Mouse (Mus musculus) MEL (cell line): ENCODE data around the gene H2-K1. TPM values are rescaled to one million over a fixed set of nuclear protein-coding genes. Genes with fewer than 3 reads are reported as not detected.

ENCODE experiments used
- DNase-seq: peaks from one replicate; pipeline ENCODE4 v3.0.0; 2011; ENCODE audit warnings: low read depth, low spot score
- H3K27ac ChIP-seq: 2 replicates; pipeline ENCODE4 v1.5.1; 2012; ENCODE audit warnings: low read depth, mild to moderate bottlenecking, control low read depth, low read length, moderate library complexity; ENCODE audit not compliant: control insufficient read depth
- H3K27me3 ChIP-seq, 2 experiments: fragments of 150-350 bp in 1 of 2; sonication (generic) in 1 of 2; 2 replicates each; pipeline ENCODE4 v1.6.1; 2012; ENCODE audit warnings: low read length in 2 of 2, mild to moderate bottlenecking in 2 of 2, improper control_type of control experiment in 1 of 2, moderate library complexity in 1 of 2; ENCODE audit not compliant: insufficient read depth in 2 of 2, control insufficient read depth in 1 of 2
- H3K36me3 ChIP-seq, 2 experiments: 2 replicates each; pipeline ENCODE4 v1.6.1; 2012 to 2014; ENCODE audit warnings: low read length in 2 of 2, improper control_type of control experiment in 1 of 2, inconsistent platforms in 1 of 2, mild to moderate bottlenecking in 1 of 2; ENCODE audit not compliant: insufficient read depth in 2 of 2, control insufficient read depth in 1 of 2
- H3K4me1 ChIP-seq, 2 experiments: fragments of 150-350 bp in 1 of 2; sonication (generic) in 1 of 2; 2 replicates each; pipeline ENCODE4 v1.6.1; 2012; ENCODE audit warnings: low read length in 2 of 2, improper control_type of control experiment in 1 of 2, mild to moderate bottlenecking in 1 of 2; ENCODE audit not compliant: insufficient read depth in 2 of 2, control insufficient read depth in 1 of 2
- H3K4me3 ChIP-seq, 2 experiments: fragments of 150-350 bp in 1 of 2; sonication (generic) in 1 of 2; 2 replicates each; pipeline ENCODE4 v1.5.1; 2012; ENCODE audit warnings: low read depth in 2 of 2, low read length in 2 of 2, mild to moderate bottlenecking in 2 of 2, moderate library complexity in 2 of 2, control low read depth in 1 of 2, improper control_type of control experiment in 1 of 2; ENCODE audit not compliant: control insufficient read depth in 1 of 2, insufficient read depth in 1 of 2
- H3K79me2 ChIP-seq: 2 replicates; pipeline ENCODE4 v1.6.1; 2012; ENCODE audit warnings: mild to moderate bottlenecking, low read length, moderate library complexity; ENCODE audit not compliant: control insufficient read depth, poor library complexity, insufficient read depth
- H3K9ac ChIP-seq: 2 replicates; pipeline ENCODE4 v1.6.1; 2012; ENCODE audit warnings: low read depth, mild to moderate bottlenecking, control low read depth, low read length, moderate library complexity; ENCODE audit not compliant: control insufficient read depth, poor library complexity, severe bottlenecking
- H3K9me3 ChIP-seq: fragments of 150-350 bp; sonication (generic); replicated peaks from 2 replicates; pipeline ENCODE4 v1.6.1; 2012; ENCODE audit warnings: mild to moderate bottlenecking, low read length, improper control_type of control experiment, moderate library complexity; ENCODE audit not compliant: insufficient read depth
- BHLHE40 ChIP-seq: IDR thresholded peaks from 2 replicates; pipeline ENCODE4 v1.6.1; 2012; ENCODE audit warnings: low read depth, mild to moderate bottlenecking, inconsistent platforms, low read length, improper control_type of control experiment, borderline replicate concordance
- CHD1 ChIP-seq: IDR thresholded peaks from 2 replicates; pipeline ENCODE4 v1.6.1; 2012; ENCODE audit warnings: low read depth, mild to moderate bottlenecking, inconsistent platforms, low read length, improper control_type of control experiment
- CHD2 ChIP-seq: IDR thresholded peaks from 2 replicates; pipeline ENCODE4 v1.6.1; 2011; ENCODE audit warnings: low read length, improper control_type of control experiment
- CTCF ChIP-seq, 3 experiments: IDR thresholded peaks in 2 of 3; conservative IDR thresholded peaks in 1 of 3; 2 replicates each; pipeline ENCODE4 v1.5.1; 2011 to 2012; ENCODE audit warnings: low read length in 3 of 3, low read depth in 2 of 3, mild to moderate bottlenecking in 2 of 3, improper control_type of control experiment in 1 of 3, inconsistent platforms in 1 of 3, mixed read lengths in 1 of 3, moderate library complexity in 1 of 3; ENCODE audit not compliant: control insufficient read depth in 1 of 3, insufficient read depth in 1 of 3, poor library complexity in 1 of 3, severe bottlenecking in 1 of 3
- E2F4 ChIP-seq: IDR thresholded peaks from 2 replicates; pipeline ENCODE4 v1.6.1; 2011; ENCODE audit warnings: low read depth, low read length, improper control_type of control experiment, borderline replicate concordance
- ELF1 ChIP-seq: IDR thresholded peaks from 2 replicates; pipeline ENCODE4 v1.6.1; 2014; ENCODE audit warnings: low read depth, mild to moderate bottlenecking, inconsistent platforms, low read length, improper control_type of control experiment, moderate library complexity
- EP300 ChIP-seq, 2 experiments: IDR thresholded peaks; 2 replicates each; pipeline ENCODE4 v1.6.1; 2011; ENCODE audit warnings: improper control_type of control experiment in 2 of 2, low read length in 2 of 2, low read depth in 1 of 2, mild to moderate bottlenecking in 1 of 2
- GABPA ChIP-seq: IDR thresholded peaks from 2 replicates; pipeline ENCODE4 v1.6.1; 2012; ENCODE audit warnings: low read depth, mild to moderate bottlenecking, inconsistent platforms, low read length, improper control_type of control experiment, moderate library complexity
- GATA1 ChIP-seq: IDR thresholded peaks from 2 replicates; pipeline ENCODE4 v1.6.1; 2011; ENCODE audit warnings: low read depth, low read length, improper control_type of control experiment
- HCFC1 ChIP-seq: IDR thresholded peaks from 2 replicates; pipeline ENCODE4 v1.6.1; 2012; ENCODE audit warnings: low read depth, mild to moderate bottlenecking, inconsistent platforms, low read length, improper control_type of control experiment, moderate library complexity
- KAT2A ChIP-seq: conservative IDR thresholded peaks from 2 replicates; pipeline ENCODE4 v1.6.1; 2012; ENCODE audit warnings: low read depth, low read length, improper control_type of control experiment, inconsistent platforms
- MAFK ChIP-seq: IDR thresholded peaks from 2 replicates; pipeline ENCODE4 v1.6.1; 2011; ENCODE audit warnings: low read depth, mild to moderate bottlenecking, low read length, improper control_type of control experiment, borderline replicate concordance
- MAX ChIP-seq: IDR thresholded peaks from 2 replicates; pipeline ENCODE4 v1.6.1; 2011; ENCODE audit warnings: low read length, improper control_type of control experiment
- MAZ ChIP-seq: IDR thresholded peaks from 2 replicates; pipeline ENCODE4 v1.6.1; 2012; ENCODE audit warnings: low read depth, mild to moderate bottlenecking, inconsistent platforms, low read length, improper control_type of control experiment
- MEF2A ChIP-seq: IDR thresholded peaks from 2 replicates; pipeline ENCODE4 v1.6.1; 2014; ENCODE audit warnings: low read depth, mild to moderate bottlenecking, inconsistent platforms, low read length, improper control_type of control experiment; ENCODE audit not compliant: poor library complexity, insufficient replicate concordance, severe bottlenecking; ENCODE audit errors: extremely low read depth
- MXI1 ChIP-seq: IDR thresholded peaks from 2 replicates; pipeline ENCODE4 v1.6.1; 2011; ENCODE audit warnings: mild to moderate bottlenecking, low read depth, low read length, improper control_type of control experiment
- MYB ChIP-seq: IDR thresholded peaks from 2 replicates; pipeline ENCODE4 v1.6.1; 2011; ENCODE audit warnings: mild to moderate bottlenecking, low read depth, low read length, improper control_type of control experiment
- MYC ChIP-seq: IDR thresholded peaks from 2 replicates; pipeline ENCODE4 v1.6.1; 2011; ENCODE audit warnings: low read depth, mild to moderate bottlenecking, low read length, improper control_type of control experiment, moderate library complexity
- NELFE ChIP-seq: IDR thresholded peaks from 2 replicates; pipeline ENCODE4 v1.6.1; 2011; ENCODE audit warnings: low read depth, low read length, improper control_type of control experiment
- NRF1 ChIP-seq: IDR thresholded peaks from 2 replicates; pipeline ENCODE4 v1.6.1; 2014; ENCODE audit warnings: low read depth, mild to moderate bottlenecking, inconsistent platforms, low read length, improper control_type of control experiment, moderate library complexity; ENCODE audit not compliant: poor library complexity, insufficient read depth, severe bottlenecking
- POLR2A ChIP-seq, 2 experiments: IDR thresholded peaks; 2 replicates each; pipeline ENCODE4 v1.6.1; 2011 to 2012; ENCODE audit warnings: low read length in 2 of 2, mild to moderate bottlenecking in 2 of 2, control low read depth in 1 of 2, improper control_type of control experiment in 1 of 2, low read depth in 1 of 2, moderate library complexity in 1 of 2; ENCODE audit not compliant: control insufficient read depth in 1 of 2, insufficient read depth in 1 of 2, poor library complexity in 1 of 2
- POLR2AphosphoS2 ChIP-seq: IDR thresholded peaks from 2 replicates; pipeline ENCODE4 v1.6.1; 2011; ENCODE audit warnings: low read length, improper control_type of control experiment
- POLR2AphosphoS5 ChIP-seq: IDR thresholded peaks from 2 replicates; pipeline ENCODE4 v1.6.1; 2012; ENCODE audit warnings: low read depth, borderline replicate concordance, mild to moderate bottlenecking, inconsistent platforms, low read length, moderate library complexity, mixed read lengths
- RAD21 ChIP-seq: IDR thresholded peaks from 2 replicates; pipeline ENCODE4 v1.6.1; 2011; ENCODE audit warnings: mild to moderate bottlenecking, low read depth, low read length, improper control_type of control experiment
- RCOR1 ChIP-seq: IDR thresholded peaks from 2 replicates; pipeline ENCODE4 v1.6.1; 2012; ENCODE audit warnings: low read depth, mild to moderate bottlenecking, inconsistent platforms, low read length, improper control_type of control experiment
- SIN3A ChIP-seq: IDR thresholded peaks from 2 replicates; pipeline ENCODE4 v1.6.1; 2012; ENCODE audit warnings: low read length, improper control_type of control experiment, inconsistent platforms
- SMC3 ChIP-seq: IDR thresholded peaks from 2 replicates; pipeline ENCODE4 v1.6.1; 2011; ENCODE audit warnings: low read depth, low read length, improper control_type of control experiment
- TBP ChIP-seq: IDR thresholded peaks from 2 replicates; pipeline ENCODE4 v1.8.0; 2011; ENCODE audit warnings: low read depth, low read length, improper control_type of control experiment
- TCF12 ChIP-seq: IDR thresholded peaks from 2 replicates; pipeline ENCODE4 v1.6.1; 2014; ENCODE audit warnings: low read depth, mild to moderate bottlenecking, inconsistent platforms, low read length, improper control_type of control experiment, moderate library complexity
- UBTF ChIP-seq: IDR thresholded peaks from 2 replicates; pipeline ENCODE4 v1.6.1; 2012; ENCODE audit warnings: low read depth, mild to moderate bottlenecking, inconsistent platforms, low read length, improper control_type of control experiment, moderate library complexity, borderline replicate concordance; ENCODE audit not compliant: insufficient read depth
- USF1 ChIP-seq: IDR thresholded peaks from 2 replicates; pipeline ENCODE4 v1.6.1; 2014; ENCODE audit warnings: low read depth, mild to moderate bottlenecking, inconsistent platforms, low read length, improper control_type of control experiment, moderate library complexity
- USF2 ChIP-seq, 2 experiments: IDR thresholded peaks; 2 replicates each; pipeline ENCODE4 v1.6.1; 2011 to 2012; ENCODE audit warnings: improper control_type of control experiment in 2 of 2, low read length in 2 of 2, borderline replicate concordance in 1 of 2, inconsistent platforms in 1 of 2, low read depth in 1 of 2, mild to moderate bottlenecking in 1 of 2; ENCODE audit not compliant: insufficient read depth in 1 of 2
- ZC3H11A ChIP-seq: IDR thresholded peaks from 2 replicates; pipeline ENCODE4 v1.6.1; 2012; ENCODE audit warnings: low read depth, mild to moderate bottlenecking, inconsistent platforms, low read length, improper control_type of control experiment
- ZKSCAN1 ChIP-seq: IDR thresholded peaks from 2 replicates; pipeline ENCODE4 v1.6.1; 2012; ENCODE audit warnings: low read depth, mild to moderate bottlenecking, inconsistent platforms, low read length, improper control_type of control experiment, moderate library complexity
- polyA plus RNA-seq, 2 experiments: library from polyadenylated mRNA; stranded (reverse) in 1 of 2; unstranded in 1 of 2; fragments of >175 nt in 1 of 2; fragments of >200 nt in 1 of 2; gene quantifications; 2 replicates each; pipeline versions ENCODE4 v1.2.1 to v1.2.4; 2012; ENCODE audit warnings: low replicate concordance in 2 of 2, low read depth in 1 of 2; ENCODE audit not compliant: insufficient read length in 2 of 2, insufficient read depth in 1 of 2, missing spikeins in 1 of 2
- total RNA-seq: library from RNA; depleted of rRNA; stranded (reverse); fragments of 300-350 nt; gene quantifications from 2 replicates; pipeline ENCODE4 v1.2.3, GENCODE M21; 2012

H2-K1 gene
- total and polyA plus RNA-seq, 3 experiments = 81.1 to 113 TPM; not detected in 1

DNA sequence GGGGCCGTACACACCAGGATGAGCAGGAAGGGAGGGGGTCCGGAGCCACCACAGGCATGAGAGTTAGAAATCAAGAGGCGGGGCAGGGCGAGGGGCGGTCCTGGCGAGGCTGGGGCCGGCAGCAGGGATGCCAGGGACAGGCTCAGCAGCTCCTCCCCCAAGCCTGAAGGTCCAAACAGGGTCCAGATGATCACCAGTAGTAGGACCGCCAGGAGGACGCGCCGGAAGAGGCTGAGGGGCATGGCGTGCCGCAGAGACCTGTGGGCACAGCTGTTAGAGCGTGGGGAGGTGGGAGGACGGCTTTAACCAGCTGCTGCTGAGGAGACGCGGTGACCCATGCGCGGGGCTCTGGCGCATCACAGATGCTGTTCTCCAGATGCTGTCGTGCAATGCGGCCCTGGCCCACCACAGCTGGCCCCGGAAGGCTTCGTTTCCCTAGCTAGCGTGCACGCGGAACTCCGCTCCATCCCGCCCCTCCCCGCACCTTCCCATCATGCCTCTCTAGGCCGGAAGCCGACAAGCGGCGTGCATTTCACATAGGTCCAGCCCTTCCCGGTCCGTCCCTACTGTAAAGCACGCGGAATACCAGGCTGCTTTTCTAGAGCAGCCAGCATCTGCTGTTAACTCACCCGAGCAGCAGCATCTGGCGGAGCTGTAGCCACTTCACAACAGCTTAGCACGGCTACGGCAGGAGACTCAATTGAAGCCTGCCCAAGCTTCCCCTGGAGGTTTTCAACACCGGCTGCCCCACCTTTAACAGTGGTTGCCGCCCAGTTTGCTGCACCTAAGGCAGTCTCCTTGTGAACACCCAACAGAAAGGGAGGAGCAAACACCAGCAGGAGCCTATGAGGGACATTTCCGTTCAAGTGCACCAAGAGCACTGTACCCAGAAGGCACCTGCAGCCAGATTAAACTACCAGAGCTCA is 48.9 kb downstream of the H2-K1 start, which contains the start of gene B3galt4:
TSS of gene B3galt4 (minus strand) at position 468 of the 926 bp plus-strand sequence.
- peak; percentile 95 for DNase-seq
- H3K27me3 ChIP-seq = no peaks in the 10 kb centered on the region
- H3K79me2 ChIP-seq = peaks cover 34% of the 10 kb centered on the region
- peak within 1 kb of the TSS; percentile 95 for H3K27ac ChIP-seq
- peak within 1 kb of the TSS; percentile 16 to 82; a peak in 3 of 4 replicates for H3K4me3 ChIP-seq
- H3K9me3 ChIP-seq = no peaks in the 10 kb centered on the region
- peaks cover 0 to 13% of the 10 kb centered on the region in 2 experiments; a peak in 2 of 4 replicates for H3K4me1 ChIP-seq
- H3K36me3 ChIP-seq = peaks cover 12 to 13% of the 10 kb centered on the region in 2 experiments
- peak within 1 kb of the TSS; percentile 99 for H3K9ac ChIP-seq
- TF ChIP-seq SMC3 (peak; percentile 47), EP300 (IDR thresholded peaks at IDR 0.05; ENCODE audit: low read depth in 1 of 2, low read length in 2 of 2) (peak in 1 of 2 experiments; percentile 64; a peak in 2 of 4 replicates), TBP (peak; percentile 84), MAX (peak; percentile 88), MAZ (peak; percentile 81), TCF12 (peak; percentile 26; the same call in 1 of the 2 replicates), BHLHE40 (peak; percentile 65; the same call in 1 of the 2 replicates), RAD21 (no peak), HCFC1 (peak; percentile 84), MAFK (no peak), E2F4 (no peak), GATA1 (0 out of 2 replicates have a peak, but pooled peaks have one; percentile 11), CTCF (IDR thresholded peaks at IDR 0.05 in 2 of 3, conservative IDR thresholded peaks at IDR 0.05 in 1 of 3; ENCODE audit: control insufficient read depth in 1 of 3, insufficient read depth in 1 of 3, low read depth in 2 of 3, low read length in 3 of 3, poor library complexity in 1 of 3, severe bottlenecking in 1 of 3) (no peak), POLR2AphosphoS5 (no peak; the same call in 1 of the 2 replicates), USF1 (no peak), NELFE (peak; percentile 59), UBTF (0 out of 2 replicates have a peak, but pooled peaks have one; percentile 79), NRF1 (no peak), ZC3H11A (no peak), ZKSCAN1 (peak; percentile 59; the same call in 1 of the 2 replicates), ELF1 (peak; percentile 89), CHD1 (no peak), MYB (no peak), POLR2A (IDR thresholded peaks at IDR 0.05; ENCODE audit: control insufficient read depth in 1 of 2, insufficient read depth in 1 of 2, low read depth in 1 of 2, low read length in 2 of 2, poor library complexity in 1 of 2) (peak; percentile 66 to 92; a peak in 3 of 4 replicates), USF2 (IDR thresholded peaks at IDR 0.05; ENCODE audit: borderline replicate concordance in 1 of 2, insufficient read depth in 1 of 2, low read depth in 1 of 2, low read length in 2 of 2) (no peak), MXI1 (peak; percentile 91), SIN3A (peak; percentile 86), MEF2A (no peak), CHD2 (peak; percentile 75; the same call in 1 of the 2 replicates), GABPA (no peak), POLR2AphosphoS2 (peak; percentile 100), MYC (peak; percentile 89), KAT2A (no peak; the same call in 1 of the 2 replicates), RCOR1 (peak; percentile 36; the same call in 1 of the 2 replicates)
